Mouse (Mus musculus): Measurements from ENCODE around the gene Pkig.
"Not testable (repeated sequence)": the region's sequence is repeated elsewhere in the genome, so short reads cannot be mapped to it uniquely, and the experiment has no call there.

Pkig gene

DNA sequence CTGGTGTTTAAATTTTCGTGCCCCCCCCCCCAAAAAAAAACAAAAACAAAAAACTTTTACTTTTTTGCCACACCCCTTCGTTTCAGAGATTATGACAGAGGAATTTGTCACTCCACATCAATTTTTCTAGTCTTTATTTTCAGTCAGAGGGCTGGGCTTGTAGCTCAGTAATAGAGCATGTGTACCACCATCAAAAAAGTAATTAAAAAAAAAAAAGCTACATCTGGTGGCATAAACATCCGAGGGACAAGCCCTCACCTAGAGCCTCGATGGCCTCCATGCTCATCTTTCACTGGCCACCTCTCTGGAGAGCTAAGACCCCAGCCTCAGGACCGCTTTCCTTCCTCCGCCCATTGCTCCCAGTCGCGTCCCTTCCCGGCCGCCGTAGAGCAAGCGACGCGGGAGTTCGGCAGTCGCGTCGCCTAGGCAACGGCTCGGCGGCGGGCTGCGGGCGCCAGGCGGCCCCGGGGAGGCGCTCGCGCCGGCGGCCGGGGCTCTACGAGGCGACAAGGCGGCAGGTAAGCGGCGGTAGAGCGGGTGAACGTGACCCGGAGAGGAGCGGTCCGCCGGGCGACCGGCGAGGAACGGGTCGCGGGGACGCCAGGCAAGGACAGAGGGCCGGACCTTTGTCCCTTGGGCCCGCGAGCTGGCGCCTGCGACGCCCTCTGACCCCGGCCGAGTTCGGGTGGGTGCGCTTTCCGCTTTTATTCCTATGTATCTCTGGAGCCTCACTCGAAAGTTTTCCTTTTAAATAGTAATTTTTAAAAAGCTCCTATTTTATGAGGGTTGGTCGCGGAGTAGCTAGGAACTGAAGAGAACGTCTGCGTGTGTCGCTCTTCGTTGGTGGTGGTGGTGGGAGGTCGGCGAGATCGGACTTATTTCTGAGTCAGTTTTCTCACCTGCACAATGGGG is at the start of gene Pkig:
Gene Pkig (plus strand): TSS at position 412 of the 912 bp plus-strand sequence.
- DNase-seq = peak; percentile 91

DNA sequence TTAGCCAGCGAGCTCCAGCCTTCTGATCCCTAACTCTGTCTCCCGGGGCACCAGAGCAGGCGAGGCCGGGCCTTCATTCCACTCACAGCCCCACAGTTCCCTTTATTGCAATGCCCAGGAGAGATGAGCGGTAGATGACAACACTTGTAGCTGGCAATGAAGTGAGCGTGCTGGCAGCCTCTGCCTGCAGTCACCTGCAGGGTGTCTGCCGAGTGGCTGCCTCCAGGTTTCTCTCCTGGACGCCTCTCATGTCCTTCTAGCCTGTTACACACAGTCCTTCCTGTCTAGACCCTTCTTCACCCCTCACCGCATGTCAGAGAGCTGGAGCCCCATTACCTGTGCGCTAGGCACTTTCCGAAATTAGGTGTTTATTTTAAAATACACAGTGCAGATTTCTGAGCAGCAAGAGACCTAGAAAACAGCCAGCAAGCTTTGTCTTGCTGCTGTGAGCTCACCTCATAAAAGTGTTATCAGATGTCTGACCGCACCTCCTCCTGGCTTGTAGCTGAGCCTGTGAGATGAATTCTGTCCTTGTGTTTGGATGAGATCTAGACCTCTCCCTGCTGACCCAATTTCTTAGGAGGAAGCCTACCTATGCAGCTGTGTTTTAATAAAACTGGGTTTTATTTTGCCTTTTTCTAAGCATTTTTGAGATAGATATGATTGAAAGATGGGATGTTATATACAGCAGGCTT is 48.8 kb upstream of the Pkig start:
- no peak for DNase-seq

DNA sequence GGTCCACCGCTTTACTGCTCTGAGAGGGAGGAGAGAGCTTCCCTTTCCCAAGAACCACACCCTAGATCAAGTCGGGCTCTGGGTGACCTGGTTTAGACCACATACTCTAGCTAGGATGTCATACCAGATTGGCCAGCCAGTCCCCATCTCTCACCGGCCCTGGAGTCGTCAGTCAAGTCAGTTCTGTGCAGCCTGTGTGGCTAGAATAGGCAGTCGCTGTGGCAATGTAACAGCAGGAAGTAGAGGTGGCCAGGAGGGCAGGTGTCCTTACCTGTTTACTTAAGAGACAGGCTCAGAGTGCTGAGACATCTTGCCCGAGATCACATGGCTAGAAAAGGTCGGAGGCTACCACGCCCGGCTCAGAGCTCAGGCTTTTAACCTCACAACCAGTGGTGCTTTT is 47.0 kb upstream of the Pkig start:
- no peak for DNase-seq

DNA sequence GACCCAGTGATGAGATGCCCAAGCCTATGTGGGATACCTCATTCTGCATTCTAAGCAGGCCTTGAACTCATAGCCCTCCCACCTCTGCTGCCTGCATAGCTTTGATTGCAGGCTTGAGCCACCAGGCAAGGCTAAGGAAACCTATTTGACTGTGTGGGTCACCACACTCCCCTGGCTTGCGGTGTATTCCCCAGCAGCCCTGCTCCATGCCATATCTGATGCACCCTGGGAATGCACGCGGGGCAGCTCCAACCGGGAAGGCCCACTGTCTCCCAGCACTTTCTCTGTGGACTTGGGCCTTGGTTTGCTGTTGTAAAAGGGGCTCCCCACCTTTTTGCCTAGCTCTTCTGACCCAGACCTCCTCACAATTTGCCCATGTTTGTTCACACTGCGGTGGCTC is 45.0 kb upstream of the Pkig start:
- DNase-seq = no peak

DNA sequence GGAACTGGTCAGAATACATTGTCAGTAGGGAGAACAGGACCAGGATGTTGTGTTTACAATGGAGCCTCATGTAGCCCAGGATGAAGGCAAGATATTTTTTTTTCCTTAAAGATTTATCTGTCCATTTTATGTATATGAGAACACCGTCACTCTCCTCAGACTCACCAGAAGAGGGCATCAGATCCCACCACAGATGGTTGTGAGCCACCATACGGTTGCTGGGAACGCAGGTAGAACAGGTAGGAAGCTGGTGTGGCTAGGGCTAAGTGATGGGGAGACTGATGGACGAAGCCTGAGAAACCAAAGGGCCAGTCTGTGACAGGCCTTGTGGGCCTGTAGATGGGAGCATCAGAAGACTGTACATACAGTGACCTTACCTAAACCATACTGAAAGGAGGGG is 44.2 kb upstream of the Pkig start:
- no peak for DNase-seq

DNA sequence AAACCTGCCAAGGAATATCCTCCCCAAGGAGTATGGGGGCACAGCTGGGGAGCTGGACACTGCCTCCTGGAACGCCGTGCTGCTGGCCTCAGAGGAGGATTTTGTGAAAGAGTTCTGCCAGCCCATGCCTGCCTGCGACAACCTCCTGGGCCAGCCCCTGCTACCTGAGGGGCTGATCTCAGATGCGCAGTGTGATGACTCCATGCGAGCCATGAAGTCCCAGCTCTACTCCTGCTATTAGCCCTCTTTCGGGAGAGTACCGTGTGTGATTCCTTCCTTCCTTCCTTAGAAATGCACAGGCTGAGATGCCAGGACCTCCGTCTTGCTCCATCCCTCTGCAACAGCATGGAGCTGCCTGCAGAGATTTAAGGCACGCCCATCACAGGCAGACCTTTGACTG is 42.8 kb upstream of the Pkig start:
- no peak for DNase-seq

DNA sequence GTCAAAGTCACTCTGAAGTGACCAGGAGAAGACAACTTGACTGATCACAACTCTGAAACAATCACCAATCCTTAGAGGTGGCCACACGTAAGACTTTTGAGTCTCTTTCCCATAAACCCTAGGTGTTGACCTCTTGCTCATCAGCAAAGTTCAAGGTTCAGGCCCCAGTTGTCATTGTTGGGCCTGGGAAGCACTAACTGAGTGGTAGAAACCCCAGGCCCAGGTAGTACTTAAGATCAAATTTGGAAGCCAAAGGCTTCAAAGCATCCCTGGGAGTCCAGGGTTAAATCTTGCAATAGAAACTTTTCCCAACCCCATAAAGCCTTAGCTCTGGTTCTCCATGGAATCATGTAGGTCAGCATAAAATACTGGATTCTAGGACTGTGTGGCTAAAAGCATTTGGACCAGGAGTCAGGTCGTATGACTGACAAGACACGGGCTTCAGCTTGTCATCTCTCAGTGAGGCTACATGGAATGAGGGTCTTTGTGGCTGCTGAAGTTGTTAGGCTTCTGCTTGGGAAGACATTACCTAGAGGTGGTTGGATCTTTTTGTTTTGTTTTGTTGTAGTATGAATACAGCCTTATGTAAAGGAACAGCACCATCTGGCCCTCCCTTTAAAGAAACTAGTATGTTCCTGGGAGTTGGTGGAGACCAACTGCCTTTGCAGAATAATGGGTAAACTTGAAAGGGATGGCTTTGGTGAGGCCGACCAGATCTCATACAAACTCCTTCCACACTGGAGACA is 42.1 kb upstream of the Pkig start:
- no peak for DNase-seq

DNA sequence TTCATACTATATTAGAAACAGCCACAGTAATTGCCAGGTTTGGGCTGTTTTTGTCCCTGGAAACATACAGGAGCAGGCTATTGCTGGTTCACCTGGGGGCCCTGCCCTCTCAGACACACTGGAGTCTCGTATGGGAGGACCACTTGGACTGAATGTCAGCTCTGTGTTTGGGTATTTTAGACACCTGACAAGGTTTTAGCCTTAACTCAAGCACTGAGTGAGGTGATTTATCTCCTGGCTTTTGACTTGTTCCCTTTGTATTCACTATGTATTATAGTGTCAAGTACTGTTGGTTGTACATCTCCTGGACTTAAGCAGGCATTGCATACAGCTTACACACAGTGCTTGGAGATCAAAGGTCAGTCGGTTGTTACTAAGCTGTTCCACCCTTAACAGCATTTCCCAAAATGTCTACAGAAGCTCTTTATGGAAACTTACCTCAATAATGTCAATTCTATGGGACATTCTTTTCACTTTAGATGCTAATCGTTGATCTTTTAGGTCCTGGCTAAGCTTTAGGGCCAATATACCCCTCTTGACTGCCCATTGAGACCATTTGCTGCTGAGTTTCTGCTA is 41.4 kb upstream of the Pkig start:
- no peak for DNase-seq

DNA sequence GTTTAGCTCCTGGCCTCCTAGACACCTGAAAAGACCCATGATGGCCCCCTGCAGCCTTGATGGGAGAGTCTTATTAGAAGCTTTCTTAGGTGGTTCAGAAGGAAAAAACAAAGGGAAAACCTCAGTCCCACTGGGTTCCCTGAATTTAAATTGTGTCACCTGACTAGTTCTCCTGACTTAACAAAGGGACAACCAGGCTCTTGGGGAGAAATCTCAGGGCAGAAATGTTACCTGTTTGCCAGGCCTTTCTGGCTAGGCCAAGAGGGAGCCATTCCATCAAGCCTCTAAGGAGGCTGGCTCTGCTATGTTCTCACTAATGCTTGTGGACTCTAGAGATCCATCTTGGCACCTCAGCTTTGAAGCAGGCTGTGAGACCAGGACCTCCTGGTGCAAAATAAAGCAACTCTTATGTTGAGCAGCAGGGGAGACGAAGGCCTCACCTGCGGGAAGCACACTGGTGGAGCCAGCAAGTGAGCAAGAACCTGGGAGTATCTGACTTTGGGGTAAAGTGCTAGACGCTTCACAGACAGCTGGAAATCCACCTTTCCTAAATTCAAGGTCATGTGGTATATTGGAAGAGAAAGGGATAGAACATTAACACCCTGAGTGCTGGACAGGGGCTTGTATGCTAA is 40.8 kb upstream of the Pkig start:
- no peak for DNase-seq

DNA sequence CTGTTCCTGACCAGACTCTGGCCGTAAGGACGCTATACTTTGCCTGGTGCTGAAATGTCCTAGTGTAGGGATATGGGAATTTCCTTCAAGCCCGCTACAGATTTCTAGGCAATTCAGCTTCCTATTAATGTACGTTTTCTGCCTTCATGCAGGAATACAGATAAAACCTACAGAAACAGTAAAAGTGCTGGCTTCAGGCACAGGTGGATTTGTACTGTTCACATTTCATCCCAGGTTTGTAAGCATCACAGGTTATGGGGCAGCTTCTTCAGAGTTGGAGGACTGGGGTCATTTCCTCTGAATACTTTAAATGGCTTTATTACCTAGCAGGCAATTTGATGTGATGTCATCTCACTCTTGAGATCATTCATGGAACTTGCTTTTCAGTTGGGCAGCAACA is 40.3 kb upstream of the Pkig start:
- no peak for DNase-seq

DNA sequence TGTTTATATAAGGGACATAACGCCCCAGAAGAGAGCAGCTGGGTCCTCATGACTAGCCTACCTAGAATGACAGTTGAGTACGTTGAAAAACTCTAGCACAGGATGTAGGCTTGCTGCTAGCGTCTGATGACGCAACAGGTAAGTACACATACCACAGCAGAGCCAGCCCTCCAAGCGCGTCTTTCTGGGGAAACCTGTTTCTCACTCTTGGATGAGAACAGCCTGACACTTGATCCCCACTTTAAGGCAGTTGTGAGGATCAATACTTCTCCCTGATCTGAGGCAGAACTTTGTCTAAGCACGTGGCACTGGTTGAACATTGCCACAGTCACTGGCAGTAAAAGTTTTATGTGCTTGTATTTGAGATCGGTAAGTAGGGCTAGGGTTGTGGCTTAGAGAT is 37.7 kb upstream of the Pkig start:
- no peak for DNase-seq

DNA sequence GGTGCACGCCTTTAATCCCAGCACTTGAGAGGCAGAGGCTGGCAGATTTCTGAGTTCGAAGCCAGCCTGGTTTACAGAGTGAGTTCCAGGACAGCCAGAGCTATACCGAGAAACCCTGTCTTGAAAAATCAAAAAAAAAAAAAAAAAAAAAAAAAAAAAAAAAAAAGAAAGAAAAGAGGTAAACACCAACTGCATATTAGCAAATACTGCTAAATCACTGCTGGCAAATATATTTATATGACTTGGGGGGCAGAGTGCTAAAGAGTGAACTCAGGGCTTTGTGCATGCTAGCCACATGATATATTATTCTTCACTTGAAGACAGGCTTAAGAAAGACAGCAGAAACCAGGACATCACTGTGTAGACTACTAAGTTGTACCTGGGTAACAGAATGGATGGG is 36.8 kb upstream of the Pkig start:
- not testable (repeated sequence) for DNase-seq

DNA sequence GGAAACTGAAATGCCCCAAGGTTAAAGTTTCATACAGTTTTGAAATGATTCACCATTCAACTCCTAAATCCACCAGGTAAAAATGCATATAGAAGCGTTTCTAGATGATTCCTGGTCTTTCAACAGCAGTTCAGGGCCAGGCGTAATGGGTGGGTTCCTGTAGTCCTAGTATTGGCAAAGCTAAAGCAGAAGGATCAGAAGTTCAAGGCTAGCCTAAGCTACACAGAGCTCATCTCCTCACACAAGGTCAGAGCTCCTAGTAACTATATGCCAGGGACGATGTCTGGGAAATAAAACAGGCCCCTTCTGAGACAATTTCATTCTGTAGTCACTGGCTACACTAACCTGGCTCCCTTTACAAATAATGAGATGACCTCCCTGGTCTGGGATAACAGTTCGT is 27.0 kb upstream of the Pkig start:
- no peak for DNase-seq

DNA sequence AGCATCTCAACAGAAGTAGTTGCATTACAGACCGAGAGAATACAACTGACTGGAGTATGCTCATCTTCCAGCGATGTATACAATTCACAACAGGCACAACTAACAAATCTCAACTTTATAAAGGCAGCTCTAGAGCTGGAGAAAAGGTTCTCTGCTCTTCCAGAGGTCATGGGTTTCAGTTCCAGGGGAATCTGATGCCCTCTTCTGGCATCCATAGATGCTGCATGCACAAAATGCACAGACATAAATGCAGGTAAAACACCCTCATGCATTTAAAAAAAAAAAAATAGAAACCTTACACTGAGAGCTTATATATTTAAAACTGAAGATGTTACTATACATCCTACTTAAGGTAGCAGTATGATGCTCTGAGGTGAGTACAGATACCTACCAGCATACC is 26.5 kb upstream of the Pkig start:
- no peak for DNase-seq

DNA sequence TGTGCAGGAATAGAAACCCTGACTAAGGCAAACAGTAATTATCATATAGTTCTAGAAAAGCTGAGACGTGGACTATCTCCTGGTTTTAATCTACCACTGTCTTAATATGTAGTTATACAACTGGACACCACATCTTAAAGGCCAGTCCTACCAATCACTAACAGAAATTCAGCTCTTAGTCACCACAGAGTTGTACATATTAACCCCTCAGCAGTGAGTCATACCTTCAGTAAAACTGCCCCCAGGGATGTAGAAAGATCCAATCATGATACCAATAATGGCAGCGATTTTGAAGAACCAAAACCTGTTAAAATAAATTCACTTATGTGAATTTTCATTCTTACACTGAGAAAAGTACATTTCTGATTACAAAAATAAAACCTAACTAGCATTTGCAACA is 24.0 kb upstream of the Pkig start:
- no peak for DNase-seq

DNA sequence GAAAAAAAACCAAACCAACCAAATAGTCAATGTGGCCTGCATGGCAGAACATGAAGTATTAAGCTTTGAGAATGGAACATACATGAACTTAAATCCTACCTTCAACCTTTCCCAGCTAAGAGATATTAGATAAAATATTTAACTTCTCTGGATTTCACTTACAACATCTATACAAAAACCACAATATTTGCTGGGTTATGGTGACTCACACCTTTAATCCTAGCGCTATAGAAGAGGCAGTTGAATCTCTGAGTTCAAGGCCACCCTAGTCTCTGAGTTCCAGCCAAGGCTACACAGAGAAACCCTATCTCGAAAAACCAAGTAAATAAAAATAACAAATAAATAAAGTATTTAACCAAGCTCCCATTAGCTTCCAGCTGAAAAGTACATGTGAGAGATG is 22.1 kb upstream of the Pkig start:
- DNase-seq = no peak

DNA sequence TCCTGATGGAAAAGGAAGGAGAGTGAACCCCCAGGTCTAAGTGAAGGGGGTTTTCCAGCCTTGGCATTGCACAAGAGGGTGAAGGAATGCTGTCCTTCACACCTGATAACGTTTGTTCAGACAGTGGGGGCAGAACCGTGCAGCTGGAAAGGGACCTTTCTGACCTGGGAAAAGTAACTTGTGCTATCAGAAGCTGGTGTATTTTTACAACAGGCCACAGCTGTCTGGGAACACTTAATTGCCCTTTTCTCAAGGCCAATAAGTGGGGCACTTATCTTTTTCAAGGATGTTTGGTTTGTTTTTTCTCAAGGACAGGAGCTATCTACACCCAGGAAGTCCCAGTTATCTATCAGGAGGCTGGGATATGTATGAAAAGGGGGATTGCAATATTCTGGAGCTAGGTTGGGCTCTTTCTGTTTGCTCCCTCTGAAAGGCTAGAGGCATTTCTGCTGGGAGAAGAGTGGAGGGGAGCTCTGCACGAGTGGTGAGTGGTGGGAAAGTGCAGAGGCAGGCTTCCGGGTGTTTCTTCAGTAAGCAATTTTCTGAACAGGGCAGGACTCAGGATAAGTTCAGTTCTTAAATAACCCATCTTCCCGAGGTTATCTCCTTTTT is 20.4 kb upstream of the Pkig start:
- DNase-seq = no peak

DNA sequence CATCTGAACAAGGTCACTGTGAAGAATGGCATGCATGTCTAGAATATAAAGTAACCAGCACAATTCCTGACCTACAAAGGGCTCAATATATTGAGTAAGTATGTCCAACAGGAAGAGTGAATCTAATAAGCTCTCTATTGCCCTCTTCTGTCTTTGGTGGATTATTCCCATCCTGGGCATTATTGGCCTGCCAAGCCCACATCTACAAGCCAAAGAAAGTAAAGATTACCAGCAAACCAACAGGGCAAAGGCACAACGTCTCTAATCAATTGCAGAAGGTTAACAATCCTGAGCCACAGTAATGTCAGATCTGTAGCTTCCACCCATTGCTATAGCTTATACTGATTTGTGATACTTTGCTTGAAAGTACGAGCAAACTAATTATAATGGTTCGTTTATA is 17.7 kb upstream of the Pkig start:
- DNase-seq = no peak

DNA sequence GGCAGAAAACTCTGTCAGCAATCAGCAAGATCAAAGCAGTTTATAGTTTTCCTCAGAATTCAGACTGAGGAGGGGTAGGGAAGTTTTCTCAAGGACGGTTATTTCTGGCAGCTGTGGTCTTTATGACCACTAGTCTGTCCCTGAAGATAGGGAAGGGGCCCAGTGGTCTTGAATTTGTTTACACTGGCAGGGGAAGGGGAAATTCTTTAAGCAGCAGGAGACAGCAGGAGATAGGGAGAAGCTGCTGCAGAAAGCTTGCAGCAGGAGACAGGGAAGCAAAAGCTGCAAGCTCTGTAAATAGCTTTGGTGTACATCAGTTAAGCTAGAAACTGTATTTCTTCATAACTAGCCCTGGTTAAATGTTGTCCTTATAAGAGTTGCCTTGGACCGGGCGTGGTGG is 16.5 kb upstream of the Pkig start:
- DNase-seq = no peak

DNA sequence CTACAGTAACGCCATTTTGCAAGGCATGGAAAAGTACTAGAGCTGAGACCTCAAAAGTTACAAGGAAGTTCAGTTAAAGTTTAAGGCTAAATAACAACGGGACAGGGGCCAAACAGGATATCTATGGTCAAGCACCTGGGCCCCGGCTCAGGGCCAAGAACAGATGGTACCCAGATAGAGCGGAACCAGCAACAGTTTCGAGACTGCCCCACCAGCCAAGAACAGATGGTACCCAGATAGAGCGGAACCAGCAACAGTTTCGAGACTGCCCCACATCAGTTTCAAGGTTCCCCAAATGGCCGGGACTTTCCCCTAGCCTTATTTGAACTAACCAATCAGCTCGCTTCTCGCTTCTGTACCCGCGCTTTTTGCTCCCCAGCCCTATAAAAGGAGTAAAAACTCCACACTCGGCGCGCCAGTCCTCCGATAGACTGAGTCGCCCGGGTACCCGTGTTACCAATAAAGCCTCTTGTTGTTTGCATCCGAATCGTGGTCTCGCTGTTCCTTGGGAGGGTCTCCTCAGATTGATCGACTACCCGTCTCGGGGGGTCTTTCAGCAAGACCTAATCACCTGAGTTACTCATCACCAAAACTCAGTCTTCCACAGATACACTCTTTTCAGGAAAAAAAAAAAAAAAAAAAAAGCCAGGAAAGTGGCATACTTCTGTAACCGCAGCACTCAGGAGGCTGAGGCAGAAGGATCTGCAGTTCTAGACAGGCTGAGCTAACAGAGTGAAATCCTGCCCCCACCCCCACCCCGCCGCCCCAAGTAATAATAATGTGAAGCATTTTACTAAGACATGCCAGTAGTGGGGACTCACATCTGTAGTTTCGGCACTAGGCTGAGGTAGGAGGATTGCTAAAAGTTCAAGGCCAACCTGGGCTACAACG is 15.3 kb upstream of the Pkig start:
- no peak for DNase-seq

DNA sequence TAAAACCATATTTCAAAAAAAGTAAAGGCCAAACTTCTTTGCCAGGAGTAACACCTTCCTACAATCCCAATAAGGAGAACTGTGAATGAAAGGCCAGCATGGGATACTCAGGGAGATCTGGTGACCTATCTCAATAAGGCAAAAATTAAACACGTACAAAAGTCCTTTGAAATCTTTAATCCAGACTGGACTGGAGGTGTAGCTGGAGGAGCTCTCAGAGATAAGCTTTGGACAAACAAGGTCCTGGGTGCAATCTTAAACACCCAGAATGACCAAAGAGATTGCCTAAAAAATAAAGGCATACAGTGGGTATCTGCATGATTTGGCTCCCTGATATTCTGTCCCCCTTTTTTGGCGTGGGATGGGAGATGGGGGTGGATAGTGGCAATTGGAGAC is 14.6 kb upstream of the Pkig start:
- no peak for DNase-seq
